Mouse (Mus musculus) midbrain, embryonic 10.5 days (tissue): ENCODE measurements around the gene S1pr5. TPM values are rescaled to one million over a fixed set of nuclear protein-coding genes. Genes with fewer than 3 reads are reported as not detected.
A peak's percentile ranks its signal among the peaks of the same experiment; 100 is the strongest.
"Not testable (repeated sequence)": the region's sequence is repeated elsewhere in the genome, so short reads cannot be mapped to it uniquely, and the experiment has no call there.

Experiments
- DNase-seq: peaks from one replicate; pipeline ENCODE4 v3.0.0-alpha.2; 2017; ENCODE audit warnings: low spot score
- H3K27ac ChIP-seq: fragments of 300-500 bp; sonication (generic); replicated peaks from 2 replicates; pipeline ENCODE4 v1.5.1; 2016; ENCODE audit warnings: mild to moderate bottlenecking
- H3K27me3 ChIP-seq: fragments of 300-500 bp; sonication (generic); 2 replicates; pipeline ENCODE4 v1.6.1; 2016; ENCODE audit warnings: low read depth, mild to moderate bottlenecking; ENCODE audit not compliant: poor library complexity, severe bottlenecking
- H3K36me3 ChIP-seq: fragments of 300-500 bp; sonication (generic); 2 replicates; pipeline ENCODE4 v1.6.1; 2016; ENCODE audit warnings: mild to moderate bottlenecking, moderate library complexity
- H3K4me1 ChIP-seq: fragments of 300-500 bp; sonication (generic); 2 replicates; pipeline ENCODE4 v1.6.1; 2016
- H3K4me3 ChIP-seq: fragments of 300-500 bp; sonication (generic); 2 replicates; pipeline ENCODE4 v1.5.1; 2016; ENCODE audit warnings: mild to moderate bottlenecking, moderate library complexity
- H3K9me3 ChIP-seq: fragments of 300-500 bp; sonication (generic); replicated peaks from 2 replicates; pipeline ENCODE4 v1.6.1; 2016; ENCODE audit warnings: mild to moderate bottlenecking
- WGBS: fragments of 180-500 bp; shearing (Covaris S2); methylation state at CpG from one replicate; pipeline ENCODE4 v1.1.7; 2016; 5-methylcytosine and 5-hydroxymethylcytosine counted together
- polyA plus RNA-seq: library from polyadenylated mRNA; unstranded; fragments of >200 nt; fragmentation: Nextera tagmentation; extraction: Ambion mirVana; gene quantifications from 2 replicates; pipeline ENCODE4 v1.2.1, GENCODE M21; 2016

Gene S1pr5
- polyA plus RNA-seq, 1 experiment from 2014 or later, result 0.11 TPM

GRCm38 (mm10) chr9:21264272-21264999 is 16.2 kb upstream of the S1pr5 start:
- 0 out of 2 replicates have a peak, but pooled peaks cover 3% of the 10 kb centered on the region for H3K27me3 ChIP-seq
- peak overlapping the region; percentile 93 for H3K27ac ChIP-seq
- peak overlapping the region; percentile 83 for H3K4me3 ChIP-seq
- peaks cover 29% of the 10 kb centered on the region for H3K36me3 ChIP-seq
- no peaks in the 10 kb centered on the region for H3K9me3 ChIP-seq
- no peak for DNase-seq
- 18% methylated on average over 17 of the region's 17 CpGs for WGBS
- H3K4me1 ChIP-seq, result peaks cover 25% of the 10 kb centered on the region

GRCm38 (mm10) chr9:21261831-21262230 is 13.6 kb upstream of the S1pr5 start:
- Histone ChIP-seq H3K4me3 (no peak overlapping the region), H3K27ac (no peak overlapping the region), H3K27me3 (0 out of 2 replicates have a peak, but pooled peaks cover 7% of the 10 kb centered on the region), H3K36me3 (peaks cover 4% of the 10 kb centered on the region), H3K9me3 (no peaks in the 10 kb centered on the region), H3K4me1 (peaks cover 23% of the 10 kb centered on the region)
- WGBS, result 79% methylated on average over 2 of the region's 2 CpGs
- no peak for DNase-seq

GRCm38 (mm10) chr9:21260491-21261040 is 12.3 kb upstream of the S1pr5 start:
- Histone ChIP-seq H3K4me3 (no peak overlapping the region), H3K27me3 (0 out of 2 replicates have a peak, but pooled peaks cover 7% of the 10 kb centered on the region), H3K9me3 (no peaks in the 10 kb centered on the region), H3K36me3 (no peaks in the 10 kb centered on the region), H3K27ac (no peak overlapping the region), H3K4me1 (peaks cover 10% of the 10 kb centered on the region)
- no peak for DNase-seq
- 80% methylated on average over 6 of the region's 6 CpGs for WGBS

GRCm38 (mm10) chr9:21256349-21256748 is 8.1 kb upstream of the S1pr5 start:
- H3K4me3 ChIP-seq, H3K36me3 ChIP-seq, H3K4me1 ChIP-seq, H3K27ac ChIP-seq, DNase-seq, H3K9me3 ChIP-seq: not testable (repeated sequence)
- WGBS, result 82% methylated on average over 4 of the region's 4 CpGs
- H3K27me3 ChIP-seq, result peaks cover 21% of the 10 kb centered on the region

GRCm38 (mm10) chr9:21254690-21255089 is 6.4 kb upstream of the S1pr5 start:
- Histone ChIP-seq H3K4me1 (no peaks in the 10 kb centered on the region), H3K27me3 (peaks cover 38% of the 10 kb centered on the region), H3K9me3 (no peaks in the 10 kb centered on the region), H3K36me3 (no peaks in the 10 kb centered on the region), H3K4me3 (no peak overlapping the region), H3K27ac (no peak overlapping the region)
- DNase-seq, result no peak

- H3K4me3 ChIP-seq, result no peak overlapping the region
- whole genome bisulfite sequencing, result 70% methylated on average over 13 of the region's 13 CpGs
- no peaks in the 10 kb centered on the region for H3K36me3 ChIP-seq
Measured at GRCm38 (mm10) chr9:21251116-21251735, 3.0 kb upstream of the S1pr5 start.

GRCm38 (mm10) chr9:21250509-21250908 is 2.3 kb upstream of the S1pr5 start:
- H3K9me3 ChIP-seq, result no peaks in the 10 kb centered on the region
- H3K27ac ChIP-seq, result no peak overlapping the region
- H3K4me3 ChIP-seq, result no peak overlapping the region
- H3K27me3 ChIP-seq, result peaks cover 76% of the 10 kb centered on the region
- WGBS, result 57% methylated on average over 2 of the region's 2 CpGs
- H3K36me3 ChIP-seq, result no peaks in the 10 kb centered on the region
- no peak for DNase-seq
- peaks cover 6% of the 10 kb centered on the region for H3K4me1 ChIP-seq

More at GRCm38 (mm10) chr9:21251116-21251735, 3.0 kb upstream of the S1pr5 start:
- DNase-seq, result no peak
- Histone ChIP-seq H3K9me3 (no peaks in the 10 kb centered on the region), H3K4me1 (peaks cover 6% of the 10 kb centered on the region), H3K27ac (no peak overlapping the region), H3K27me3 (peaks cover 69% of the 10 kb centered on the region)

- Histone ChIP-seq H3K27me3 (peaks cover 82% of the 10 kb centered on the region), H3K36me3 (no peaks in the 10 kb centered on the region), H3K4me3 (no peak overlapping the region), H3K4me1 (peaks cover 9% of the 10 kb centered on the region), H3K9me3 (no peaks in the 10 kb centered on the region), H3K27ac (no peak overlapping the region)
- WGBS, result 38% methylated on average over 17 of the region's 17 CpGs
- DNase-seq, result no peak
Measured at GRCm38 (mm10) chr9:21249629-21250508, 1.6 kb upstream of the S1pr5 start.

- WGBS, result 48% methylated on average over 1 of the region's 1 CpGs
- Histone ChIP-seq H3K27me3 (peaks cover 100% of the 10 kb centered on the region), H3K9me3 (peaks cover 8% of the 10 kb centered on the region; the same call in 1 of the 2 replicates), H3K4me3 (no peak overlapping the region), H3K36me3 (no peaks in the 10 kb centered on the region), H3K27ac (no peak overlapping the region), H3K4me1 (peaks cover 24% of the 10 kb centered on the region)
- no peak for DNase-seq
Measured at GRCm38 (mm10) chr9:21246342-21246741, 1.9 kb downstream of the S1pr5 start.

- Histone ChIP-seq H3K4me1 (peaks cover 25% of the 10 kb centered on the region), H3K4me3 (peak overlapping the region; percentile 51), H3K36me3 (no peaks in the 10 kb centered on the region), H3K27me3 (peaks cover 100% of the 10 kb centered on the region), H3K27ac (no peak overlapping the region), H3K9me3 (peaks cover 8% of the 10 kb centered on the region; the same call in 1 of the 2 replicates)
- WGBS, result 1% methylated on average over 16 of the region's 16 CpGs
- DNase-seq, result no peak
Measured at GRCm38 (mm10) chr9:21245113-21245487, 3.1 kb downstream of the S1pr5 start.

- peak; percentile 62 for DNase-seq
- under 1% methylated on average over 72 of the region's 72 CpGs for WGBS
- Histone ChIP-seq H3K4me1 (peaks cover 27% of the 10 kb centered on the region), H3K4me3 (peak overlapping the region; percentile 51), H3K27ac (no peak overlapping the region), H3K36me3 (no peaks in the 10 kb centered on the region), H3K27me3 (peaks cover 100% of the 10 kb centered on the region), H3K9me3 (peaks cover 8% of the 10 kb centered on the region; the same call in 1 of the 2 replicates)
Measured at GRCm38 (mm10) chr9:21244428-21245112, 3.7 kb downstream of the S1pr5 start.
